Mouse (Mus musculus): ENCODE results near the gene Tmeff2. TPM values are rescaled to one million over a fixed set of nuclear protein-coding genes. Genes with fewer than 3 reads are reported as not detected.

Gene Tmeff2
- polyA plus RNA-seq (2012; rRNA removed), result 6.3 and 7.8 TPM in 2 replicates

DNA sequence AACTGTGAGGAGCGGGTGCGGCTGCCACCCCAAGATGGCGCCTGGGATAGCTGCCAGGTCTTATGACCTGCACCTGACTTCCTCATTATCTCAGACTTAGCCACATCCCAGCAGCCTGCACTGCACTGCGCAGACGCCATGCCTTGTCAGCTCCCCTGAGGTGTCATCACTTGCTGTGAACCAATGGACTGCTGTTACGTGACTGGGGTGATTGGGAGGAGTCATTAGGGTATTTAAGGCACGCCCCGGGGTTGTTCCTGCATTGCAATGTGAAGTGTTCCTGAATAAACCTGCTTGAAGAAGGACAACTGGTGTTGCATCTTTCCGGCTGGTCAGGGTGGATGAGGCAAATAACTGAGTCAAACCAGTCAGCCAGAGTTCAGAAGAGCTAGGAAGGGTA, at the start of gene Tmeff2:
TSS of gene Tmeff2 (plus strand) at position 262 of the 400 bp plus-strand sequence.

All from ovary, adult 2 months (tissue).